Mouse (Mus musculus): Measurements from ENCODE around the gene Arl4d. TPM values are rescaled to one million over a fixed set of nuclear protein-coding genes. Genes with fewer than 3 reads are reported as not detected.

Arl4d gene
- polyA plus RNA-seq, 1 experiment from 2014 or later: 9.4 TPM

GRCm38 (mm10) chr11:101695906-101696661 is 30.7 kb downstream of the Arl4d start:
- H3K36me3 ChIP-seq (ENCODE audit: control insufficient read depth, insufficient read depth, low read length): no peaks in the 10 kb centered on the region
- peak overlapping the region; percentile 24; the same call in 1 of the 2 replicates for H3K27ac ChIP-seq (ENCODE audit: low read depth, low read length)
- peak overlapping the region; percentile 39 for H3K4me3 ChIP-seq (ENCODE audit: low read depth, low read length)
- peak overlapping the region; percentile 68; the same call in 1 of the 2 replicates for H3K9ac ChIP-seq (ENCODE audit: low read depth, low read length)
- WGBS (ENCODE audit: insufficient replicate concordance): 4% methylated on average over 20 of the region's 20 CpGs
- H3K4me2 ChIP-seq: peak overlapping the region; percentile 72
- ATAC-seq (replicated peaks; ENCODE audit: insufficient number of reproducible peaks, low FRiP score, low TSS enrichment): no peak
- no peaks in the 10 kb centered on the region for H3K9me3 ChIP-seq (replicated peaks; ENCODE audit: control insufficient read depth, low read length)
- no peaks in the 10 kb centered on the region for H3K27me3 ChIP-seq (ENCODE audit: control insufficient read depth, insufficient read depth, low read length)
- peaks cover 18% of the 10 kb centered on the region for H3K4me1 ChIP-seq (ENCODE audit: control insufficient read depth, insufficient read depth, low read length)

GRCm38 (mm10) chr11:101697156-101697861 is 32.0 kb downstream of the Arl4d start:
- Histone ChIP-seq H3K4me2 (no peak overlapping the region), H3K27me3 (ENCODE audit: control insufficient read depth, insufficient read depth, low read length) (no peaks in the 10 kb centered on the region), H3K36me3 (ENCODE audit: control insufficient read depth, insufficient read depth, low read length) (no peaks in the 10 kb centered on the region), H3K9me3 (replicated peaks; ENCODE audit: control insufficient read depth, low read length) (no peaks in the 10 kb centered on the region), H3K27ac (ENCODE audit: low read depth, low read length) (no peak overlapping the region), H3K4me3 (ENCODE audit: low read depth, low read length) (no peak overlapping the region), H3K4me1 (ENCODE audit: control insufficient read depth, insufficient read depth, low read length) (peaks cover 18% of the 10 kb centered on the region), H3K9ac (ENCODE audit: low read depth, low read length) (no peak overlapping the region)
- WGBS (ENCODE audit: insufficient replicate concordance): 84% methylated on average over 9 of the region's 9 CpGs
- no peak for ATAC-seq (replicated peaks; ENCODE audit: insufficient number of reproducible peaks, low FRiP score, low TSS enrichment)

GRCm38 (mm10) chr11:101698114-101698513 is 32.8 kb downstream of the Arl4d start:
- Histone ChIP-seq H3K4me2 (no peak overlapping the region), H3K27ac (ENCODE audit: low read depth, low read length) (no peak overlapping the region), H3K36me3 (ENCODE audit: control insufficient read depth, insufficient read depth, low read length) (no peaks in the 10 kb centered on the region), H3K4me3 (ENCODE audit: low read depth, low read length) (no peak overlapping the region), H3K9me3 (replicated peaks; ENCODE audit: control insufficient read depth, low read length) (no peaks in the 10 kb centered on the region), H3K27me3 (ENCODE audit: control insufficient read depth, insufficient read depth, low read length) (no peaks in the 10 kb centered on the region), H3K4me1 (ENCODE audit: control insufficient read depth, insufficient read depth, low read length) (peaks cover 18% of the 10 kb centered on the region), H3K9ac (ENCODE audit: low read depth, low read length) (no peak overlapping the region)
- ATAC-seq (replicated peaks; ENCODE audit: insufficient number of reproducible peaks, low FRiP score, low TSS enrichment): no peak

GRCm38 (mm10) chr11:101699556-101699955 is 34.2 kb downstream of the Arl4d start:
- Histone ChIP-seq H3K4me2 (no peak overlapping the region), H3K4me3 (ENCODE audit: low read depth, low read length) (no peak overlapping the region), H3K9me3 (replicated peaks; ENCODE audit: control insufficient read depth, low read length) (no peaks in the 10 kb centered on the region), H3K36me3 (ENCODE audit: control insufficient read depth, insufficient read depth, low read length) (no peaks in the 10 kb centered on the region), H3K27ac (ENCODE audit: low read depth, low read length) (no peak overlapping the region), H3K9ac (ENCODE audit: low read depth, low read length) (no peak overlapping the region), H3K27me3 (ENCODE audit: control insufficient read depth, insufficient read depth, low read length) (no peaks in the 10 kb centered on the region), H3K4me1 (ENCODE audit: control insufficient read depth, insufficient read depth, low read length) (peaks cover 18% of the 10 kb centered on the region)
- ATAC-seq (replicated peaks; ENCODE audit: insufficient number of reproducible peaks, low FRiP score, low TSS enrichment): no peak
- WGBS (ENCODE audit: insufficient replicate concordance): 91% methylated on average over 1 of the region's 1 CpGs

- H3K4me3 ChIP-seq (ENCODE audit: low read depth, low read length): no peak overlapping the region
- H3K36me3 ChIP-seq (ENCODE audit: control insufficient read depth, insufficient read depth, low read length): no peaks in the 10 kb centered on the region
- no peak overlapping the region for H3K27ac ChIP-seq (ENCODE audit: low read depth, low read length)
- H3K27me3 ChIP-seq (ENCODE audit: control insufficient read depth, insufficient read depth, low read length): no peaks in the 10 kb centered on the region
- H3K9ac ChIP-seq (ENCODE audit: low read depth, low read length): no peak overlapping the region
- no peak overlapping the region for H3K4me2 ChIP-seq
- 52% methylated on average over 7 of the region's 7 CpGs for WGBS (ENCODE audit: insufficient replicate concordance)
- peaks cover 18% of the 10 kb centered on the region for H3K4me1 ChIP-seq (ENCODE audit: control insufficient read depth, insufficient read depth, low read length)
- no peaks in the 10 kb centered on the region for H3K9me3 ChIP-seq (replicated peaks; ENCODE audit: control insufficient read depth, low read length)
- no peak for ATAC-seq (replicated peaks; ENCODE audit: insufficient number of reproducible peaks, low FRiP score, low TSS enrichment)
Measured at GRCm38 (mm10) chr11:101699991-101700390, 34.6 kb downstream of the Arl4d start.

GRCm38 (mm10) chr11:101700446-101700845 is 35.1 kb downstream of the Arl4d start:
- H3K9ac ChIP-seq (ENCODE audit: low read depth, low read length): no peak overlapping the region
- H3K9me3 ChIP-seq (replicated peaks; ENCODE audit: control insufficient read depth, low read length): no peaks in the 10 kb centered on the region
- no peaks in the 10 kb centered on the region for H3K36me3 ChIP-seq (ENCODE audit: control insufficient read depth, insufficient read depth, low read length)
- no peak for ATAC-seq (replicated peaks; ENCODE audit: insufficient number of reproducible peaks, low FRiP score, low TSS enrichment)
- peaks cover 14% of the 10 kb centered on the region for H3K4me1 ChIP-seq (ENCODE audit: control insufficient read depth, insufficient read depth, low read length)
- H3K4me3 ChIP-seq (ENCODE audit: low read depth, low read length): no peak overlapping the region
- 21% methylated on average over 12 of the region's 12 CpGs for WGBS (ENCODE audit: insufficient replicate concordance)
- 0 out of 2 replicates have a peak overlapping the region, but pooled peaks have one; percentile 12 for H3K4me2 ChIP-seq
- H3K27ac ChIP-seq (ENCODE audit: low read depth, low read length): no peak overlapping the region
- no peaks in the 10 kb centered on the region for H3K27me3 ChIP-seq (ENCODE audit: control insufficient read depth, insufficient read depth, low read length)

GRCm38 (mm10) chr11:101704081-101704480 is 38.7 kb downstream of the Arl4d start:
- Histone ChIP-seq H3K27me3 (ENCODE audit: control insufficient read depth, insufficient read depth, low read length) (no peaks in the 10 kb centered on the region), H3K4me3 (ENCODE audit: low read depth, low read length) (no peak overlapping the region), H3K4me2 (no peak overlapping the region), H3K27ac (ENCODE audit: low read depth, low read length) (no peak overlapping the region), H3K9ac (ENCODE audit: low read depth, low read length) (no peak overlapping the region), H3K4me1 (ENCODE audit: control insufficient read depth, insufficient read depth, low read length) (peaks cover 2% of the 10 kb centered on the region; the same call in 1 of the 2 replicates), H3K36me3 (ENCODE audit: control insufficient read depth, insufficient read depth, low read length) (no peaks in the 10 kb centered on the region), H3K9me3 (replicated peaks; ENCODE audit: control insufficient read depth, low read length) (no peaks in the 10 kb centered on the region)
- ATAC-seq (replicated peaks; ENCODE audit: insufficient number of reproducible peaks, low FRiP score, low TSS enrichment): no peak
- 73% methylated on average over 5 of the region's 5 CpGs for WGBS (ENCODE audit: insufficient replicate concordance)

GRCm38 (mm10) chr11:101706764-101707448 is 41.6 kb downstream of the Arl4d start:
- no peaks in the 10 kb centered on the region for H3K9me3 ChIP-seq (replicated peaks; ENCODE audit: control insufficient read depth, low read length)
- H3K36me3 ChIP-seq (ENCODE audit: control insufficient read depth, insufficient read depth, low read length): no peaks in the 10 kb centered on the region
- WGBS (ENCODE audit: insufficient replicate concordance): 75% methylated on average over 10 of the region's 10 CpGs
- no peak overlapping the region for H3K27ac ChIP-seq (ENCODE audit: low read depth, low read length)
- no peaks in the 10 kb centered on the region; the same call in 1 of the 2 replicates for H3K27me3 ChIP-seq (ENCODE audit: control insufficient read depth, insufficient read depth, low read length)
- no peak overlapping the region for H3K4me2 ChIP-seq
- H3K4me1 ChIP-seq (ENCODE audit: control insufficient read depth, insufficient read depth, low read length): no peaks in the 10 kb centered on the region
- no peak overlapping the region for H3K4me3 ChIP-seq (ENCODE audit: low read depth, low read length)
- no peak for ATAC-seq (replicated peaks; ENCODE audit: insufficient number of reproducible peaks, low FRiP score, low TSS enrichment)
- H3K9ac ChIP-seq (ENCODE audit: low read depth, low read length): no peak overlapping the region

Data from heart, embryonic 11.5 days (tissue).